Mouse (Mus musculus): ENCODE results near the gene Twist1. TPM values are rescaled to one million over a fixed set of nuclear protein-coding genes. Genes with fewer than 3 reads are reported as not detected.

Twist1 gene
- not detected for polyA plus RNA-seq (2017; shearing (Covaris generic))

GRCm38 (mm10) chr12:33957400-33958240 lies at the start of gene Twist1:
TSS of gene Twist1 (plus strand) at chr12:33957671.

GRCm38 (mm10) chr12:33928331-33929192 lies 28.9 kb upstream of the Twist1 start, which contains the start of gene Ferd3l:
TSS of gene Ferd3l (plus strand) at chr12:33928425.

Other genes starting within 250 kb of the Twist1 start
- gene Ferd3l, start 29.2 kb upstream of the Twist1 start, polyA plus RNA-seq (2017; shearing (Covaris generic)) = not detected

Measured in effector memory CD4-positive, alpha-beta T cell, adult 7 months (primary cell).